Mouse (Mus musculus) layer of hippocampus, postnatal 10 days (tissue): ENCODE data around the gene Slc25a51. TPM values are rescaled to one million over a fixed set of nuclear protein-coding genes. Genes with fewer than 3 reads are reported as not detected.
"Not testable (repeated sequence)": the region's sequence is repeated elsewhere in the genome, so short reads cannot be mapped to it uniquely, and the experiment has no call there.

Source experiments
- DNase-seq, 2 experiments: peaks; one replicate each; pipeline ENCODE4 v3.0.0; 2021; ENCODE audit warnings: low spot score in 2 of 2
- microRNA-seq, 2 experiments: library from miRNA; unstranded; fragments of <30 nt; microRNA quantifications; one replicate each; pipeline ENCODE4 v1.2.0; 2021
- total RNA-seq, 2 experiments: library from RNA; stranded (reverse); gene quantifications; 2 replicates each; pipeline ENCODE4 v1.2.3; 2021

Gene Slc25a51
- total RNA-seq, 2 experiments from 2014 or later: 104 to 118 TPM

GRCm38 (mm10) chr4:45402281-45402680 is 6.3 kb downstream of the Slc25a51 start:
- DNase-seq: no peak

DNA sequence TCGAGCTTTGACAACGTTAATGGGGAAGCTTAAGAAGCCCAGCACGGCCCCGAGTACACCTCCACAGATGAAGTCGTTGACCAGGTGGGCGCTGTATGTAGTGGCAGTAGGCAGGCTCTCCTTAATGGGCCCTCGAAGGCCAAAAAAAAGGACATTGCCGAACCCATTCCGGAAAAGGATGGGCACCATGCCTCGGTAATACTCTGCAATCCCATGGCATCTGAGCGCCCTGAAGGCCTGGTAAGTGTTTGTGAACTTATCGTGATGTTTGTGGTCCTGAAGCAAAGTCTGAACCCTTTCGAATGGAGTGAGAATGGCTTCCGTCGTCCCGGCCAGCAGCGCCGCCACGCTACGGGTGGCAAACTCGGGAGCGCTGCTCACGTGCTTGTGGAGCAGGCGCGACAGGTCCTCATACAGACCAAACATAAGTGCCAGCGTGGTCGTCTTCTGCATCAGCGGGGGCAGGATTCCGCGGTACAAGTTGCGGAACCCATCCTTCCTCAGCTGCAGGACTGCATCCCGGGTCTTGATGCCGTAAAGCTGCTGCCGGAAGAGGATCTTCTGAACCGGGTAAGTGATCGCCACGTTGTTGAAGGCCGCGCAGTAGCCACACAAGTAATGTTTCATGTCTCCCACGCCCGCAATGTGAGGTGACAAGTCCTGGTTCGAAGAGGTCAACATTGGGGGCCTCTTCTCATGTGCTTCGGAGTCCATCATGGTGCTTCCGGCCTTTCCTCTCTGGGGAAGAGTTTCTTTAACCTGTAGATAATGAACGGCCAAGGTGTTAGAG is 8.9 kb downstream of the Slc25a51 start:
- no peak for DNase-seq

DNA sequence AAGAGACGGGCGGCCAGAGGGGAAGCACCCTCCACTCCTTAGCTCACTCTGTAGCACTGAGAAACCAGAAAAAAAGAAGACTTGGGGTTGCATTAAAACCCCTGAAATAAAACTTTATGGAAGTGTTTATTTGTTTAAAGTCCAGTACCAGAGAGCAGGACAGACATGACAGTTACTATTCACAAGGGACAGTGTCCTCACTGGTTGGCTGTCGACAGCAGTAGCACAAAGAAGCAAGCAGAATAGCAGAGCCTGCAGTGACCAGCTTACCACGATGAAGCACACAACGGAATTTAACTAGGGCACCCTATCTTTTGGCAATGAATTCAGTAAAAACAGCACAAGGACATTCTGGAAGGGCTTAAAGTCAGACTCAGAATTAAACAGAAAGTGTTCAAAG is 10.3 kb downstream of the Slc25a51 start:
- not testable (repeated sequence) for DNase-seq

- not testable (repeated sequence) for DNase-seq
These were observed 12.4 kb downstream of the Slc25a51 start for GRCm38 (mm10) chr4:45396211-45396610.

DNA sequence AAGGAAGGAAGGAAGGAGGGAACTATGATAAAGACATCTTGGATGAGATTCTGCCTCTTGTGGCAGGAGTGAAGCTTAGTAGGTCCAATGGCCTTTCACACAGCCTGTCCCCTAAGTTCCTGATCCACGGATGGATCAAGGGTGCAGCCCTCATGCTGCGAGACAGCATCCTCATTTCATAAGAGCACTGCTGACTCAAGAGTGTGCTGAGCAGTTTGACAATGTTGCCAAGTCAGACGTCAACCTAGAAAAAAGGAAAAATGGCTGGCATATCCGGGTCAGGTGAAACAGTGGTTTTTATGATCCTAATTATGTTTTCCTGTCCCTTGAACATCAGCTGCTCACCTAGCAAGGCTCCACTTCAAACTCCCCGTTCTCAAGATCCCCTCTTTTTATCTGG is 14.9 kb downstream of the Slc25a51 start:
- no peak for DNase-seq

GRCm38 (mm10) chr4:45392994-45393393 is 15.6 kb downstream of the Slc25a51 start:
- no peak for DNase-seq

DNA sequence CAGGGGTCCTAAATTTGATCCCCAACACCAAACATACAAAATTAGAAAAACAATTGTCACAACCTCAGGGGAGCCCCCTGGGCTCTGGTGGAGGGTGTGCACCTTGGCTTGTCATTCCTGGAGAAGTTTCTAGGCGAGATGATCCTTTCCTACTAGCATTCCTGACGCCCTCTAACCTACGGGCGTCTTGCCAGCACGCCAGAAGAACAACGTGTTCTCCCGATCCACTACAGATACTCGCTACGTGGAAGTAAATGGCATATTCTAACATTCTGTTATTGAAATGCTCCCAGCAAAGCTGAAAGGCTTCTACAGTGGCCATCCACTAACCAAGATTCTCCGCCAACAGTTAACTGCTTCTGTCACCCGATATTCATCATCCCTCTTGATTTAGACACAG is 16.0 kb downstream of the Slc25a51 start:
- no peak for DNase-seq

DNA sequence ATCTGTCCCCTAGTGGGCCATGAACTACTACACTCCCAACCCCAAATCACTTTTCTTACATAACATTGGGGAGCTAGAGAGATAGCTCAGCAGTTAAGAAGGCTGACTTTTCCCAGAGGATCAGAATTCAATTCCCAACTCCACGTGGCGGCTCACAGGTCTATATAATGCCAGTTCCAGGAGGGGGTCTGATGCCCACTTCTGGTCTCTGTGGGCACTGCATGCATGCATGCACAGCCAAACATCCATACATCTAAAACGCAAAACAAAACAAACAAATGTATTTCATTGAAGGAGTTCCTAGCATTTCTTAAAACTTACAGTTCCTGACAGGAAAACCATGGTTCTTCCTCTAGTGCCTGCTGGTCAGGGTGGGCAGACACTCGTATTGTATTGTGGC is 16.5 kb downstream of the Slc25a51 start:
- no peak for DNase-seq

DNA sequence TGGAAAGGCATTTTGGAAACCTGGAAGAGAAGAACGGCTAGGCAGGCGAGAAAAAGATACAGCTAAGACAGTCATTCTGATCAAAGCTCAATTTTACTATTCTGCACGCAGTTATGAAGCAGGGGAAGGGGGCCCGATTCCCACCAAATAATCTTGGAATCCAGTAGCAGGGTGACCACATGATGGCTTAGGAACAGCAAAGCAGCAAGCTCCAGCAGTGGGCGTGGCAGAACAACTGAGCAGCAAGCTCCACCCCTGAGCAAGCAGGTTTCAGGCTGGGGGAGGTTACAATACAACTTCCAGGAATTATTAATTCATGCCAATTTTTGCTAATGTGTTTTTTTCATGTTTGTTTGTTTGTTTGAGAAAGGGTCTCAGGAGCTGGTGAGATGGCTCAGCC is 21.3 kb downstream of the Slc25a51 start:
- DNase-seq: not testable (repeated sequence)

- DNase-seq: not testable (repeated sequence)
These were observed 26.4 kb downstream of the Slc25a51 start for GRCm38 (mm10) chr4:45382133-45382532.

GRCm38 (mm10) chr4:45380903-45381580 is 27.5 kb downstream of the Slc25a51 start:
- not testable (repeated sequence) for DNase-seq

GRCm38 (mm10) chr4:45376573-45376972 is 32.0 kb downstream of the Slc25a51 start:
- DNase-seq: no peak

DNA sequence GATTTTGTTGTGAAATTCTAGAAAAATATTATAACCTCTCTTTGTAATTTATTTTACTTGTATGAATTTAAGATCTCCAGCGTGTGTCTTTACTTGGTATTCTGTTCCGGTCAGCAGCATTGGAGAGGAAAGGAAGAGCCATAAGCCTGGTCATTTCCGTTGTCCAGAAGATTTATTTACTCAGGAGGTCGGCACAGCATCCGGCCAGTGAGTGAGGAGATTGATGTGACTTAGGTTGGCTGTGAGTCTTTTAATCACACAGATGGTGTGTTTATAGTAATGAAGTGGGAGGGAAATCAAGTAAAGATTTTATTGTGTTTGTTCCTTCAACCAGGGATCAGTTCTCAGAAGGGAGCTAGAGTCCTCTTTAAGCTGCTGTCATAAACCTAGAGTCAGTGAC is 33.7 kb downstream of the Slc25a51 start:
- DNase-seq: no peak

GRCm38 (mm10) chr4:45371261-45371660 is 37.3 kb downstream of the Slc25a51 start:
- DNase-seq: no peak

- DNase-seq: no peak
These were observed 51.9 kb downstream of the Slc25a51 start for GRCm38 (mm10) chr4:45356653-45357052.

Small RNA genes lying within 50 kb of the gene (microRNA-seq; reads per million reads assigned to microRNA genes)
- gene Gm25692: 0 reads per million in 2 experiments

Other genes with a start within 250 kb of the Slc25a51 start
- gene Frmpd1, start 223.9 kb downstream of the Slc25a51 start, total RNA-seq: 10 to 100 TPM; 18.4 to 19.5 TPM
- 10 to 100 TPM; 13.3 to 14.4 TPM for gene Trmt10b, start 111.6 kb downstream of the Slc25a51 start, total RNA-seq
- 10 to 100 TPM; 24.1 to 25.8 TPM for gene Dcaf10, start 66.7 kb downstream of the Slc25a51 start, total RNA-seq
- gene Exosc3, start 66.0 kb downstream of the Slc25a51 start, total RNA-seq: 10 to 100 TPM; 14.9 to 15.4 TPM
- gene Shb, start 123.7 kb upstream of the Slc25a51 start, total RNA-seq: 10 to 100 TPM; 27.0 to 29.0 TPM